Mouse (Mus musculus) heart, postnatal 0 days (tissue): ENCODE results near the gene Serpina3j.
"Not testable (repeated sequence)": the region's sequence is repeated elsewhere in the genome, so short reads cannot be mapped to it uniquely, and the experiment has no call there.

Experiments used
- CTCF ChIP-seq: IDR thresholded peaks from 2 replicates; pipeline ENCODE4 v1.5.1; 2016; ENCODE audit warnings: antibody characterized with exemption, control low read depth, low read depth
- EP300 ChIP-seq: IDR thresholded peaks from 2 replicates; pipeline ENCODE4 v1.6.1; 2016; ENCODE audit warnings: antibody characterized with exemption, low read depth

DNA sequence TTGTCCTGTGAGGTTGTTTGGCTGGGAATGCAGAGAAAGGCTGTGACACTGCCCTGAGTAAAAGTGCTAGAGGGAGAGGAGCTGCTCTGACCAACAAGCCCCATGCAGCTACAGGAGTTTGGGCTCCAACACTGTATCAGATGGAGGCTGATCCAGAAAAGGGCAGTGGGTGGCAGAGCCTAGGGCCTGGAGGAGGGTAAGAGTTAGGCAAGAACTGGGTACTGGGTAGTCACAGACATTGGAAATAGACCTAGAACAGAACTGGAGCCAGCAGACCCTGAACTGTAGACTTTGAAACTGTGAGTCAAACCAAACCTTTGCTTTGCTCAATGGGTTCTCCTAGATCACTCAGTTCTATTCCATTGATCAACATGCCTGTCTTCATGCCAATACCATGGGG, 22.5 kb downstream of the Serpina3j start:
- TF ChIP-seq CTCF, EP300: not testable (repeated sequence)
